Mouse (Mus musculus): Measurements from ENCODE around the gene Pdrg1. TPM values are rescaled to one million over a fixed set of nuclear protein-coding genes. Genes with fewer than 3 reads are reported as not detected.

Pdrg1 gene
- total RNA-seq, 2 experiments from 2014 or later = 72.1 to 77.5 TPM

GRCm38 (mm10) chr2:153031126-153032082, 16.2 kb upstream of the Pdrg1 start, which contains the start of gene Xkr7:
Gene Xkr7, plus strand, starts transcription at chr2:153031852.
- DNase-seq (ENCODE audit: low spot score) = no peak

GRCm38 (mm10) chr2:153030422-153030821, 15.2 kb upstream of the Pdrg1 start:
- no peak for DNase-seq (ENCODE audit: low spot score)

DNA sequence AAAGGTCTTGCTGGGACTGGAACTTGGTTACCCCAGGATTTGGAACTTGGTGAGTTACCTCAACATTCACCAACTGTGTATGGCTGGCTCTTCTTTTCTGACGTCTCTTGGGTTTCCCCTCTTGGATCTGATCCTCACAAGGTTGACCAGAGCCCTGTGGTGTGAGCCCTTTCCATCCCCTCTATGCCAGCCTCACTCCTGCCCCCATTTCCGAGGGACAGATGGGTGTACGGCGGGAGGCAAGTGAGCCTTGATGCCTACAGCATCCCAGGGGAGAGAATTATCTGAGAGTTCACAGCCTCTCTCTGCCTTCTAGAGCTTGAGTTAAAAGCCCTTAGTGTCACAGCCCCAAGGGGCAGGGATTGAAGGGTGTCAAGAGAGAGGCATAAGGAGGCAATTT, 12.3 kb upstream of the Pdrg1 start:
- no peak for DNase-seq (ENCODE audit: low spot score)

DNA sequence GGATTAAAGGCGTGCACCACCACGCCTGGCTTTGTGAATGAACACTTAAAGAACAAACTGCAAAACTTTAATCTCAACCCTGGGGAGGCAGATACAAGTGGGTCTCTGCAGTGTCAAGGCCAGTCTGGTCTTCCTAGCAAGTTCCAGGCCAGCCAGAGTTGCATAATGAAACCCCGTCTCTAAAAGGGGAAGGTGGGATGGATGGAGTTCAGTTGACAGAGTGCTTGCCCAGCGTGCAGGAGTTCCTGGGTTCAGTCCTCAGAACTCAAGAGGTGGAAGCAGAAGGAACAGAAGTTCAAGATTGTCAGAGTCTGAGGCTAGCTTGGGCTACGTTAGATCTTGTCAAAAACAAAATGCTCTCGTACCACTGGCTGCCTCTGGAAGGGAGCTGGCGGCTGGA, 10.8 kb upstream of the Pdrg1 start:
- no peak for DNase-seq (ENCODE audit: low spot score)

- DNase-seq (ENCODE audit: low spot score) = no peak
Observed at GRCm38 (mm10) chr2:153022855-153023254, 7.6 kb upstream of the Pdrg1 start.

- DNase-seq (ENCODE audit: low spot score) = no peak
Observed at GRCm38 (mm10) chr2:153021163-153021562, 5.9 kb upstream of the Pdrg1 start.

GRCm38 (mm10) chr2:153019355-153019754, 4.1 kb upstream of the Pdrg1 start:
- DNase-seq (ENCODE audit: low spot score) = no peak

GRCm38 (mm10) chr2:153016786-153017185, 1.6 kb upstream of the Pdrg1 start:
- no peak for DNase-seq (ENCODE audit: low spot score)

GRCm38 (mm10) chr2:153015804-153016203, 577 bp upstream of the Pdrg1 start:
- no peak for DNase-seq (ENCODE audit: low spot score)

GRCm38 (mm10) chr2:153013724-153014515, 1.3 kb downstream of the Pdrg1 start:
- no peak for DNase-seq (ENCODE audit: low spot score)

DNA sequence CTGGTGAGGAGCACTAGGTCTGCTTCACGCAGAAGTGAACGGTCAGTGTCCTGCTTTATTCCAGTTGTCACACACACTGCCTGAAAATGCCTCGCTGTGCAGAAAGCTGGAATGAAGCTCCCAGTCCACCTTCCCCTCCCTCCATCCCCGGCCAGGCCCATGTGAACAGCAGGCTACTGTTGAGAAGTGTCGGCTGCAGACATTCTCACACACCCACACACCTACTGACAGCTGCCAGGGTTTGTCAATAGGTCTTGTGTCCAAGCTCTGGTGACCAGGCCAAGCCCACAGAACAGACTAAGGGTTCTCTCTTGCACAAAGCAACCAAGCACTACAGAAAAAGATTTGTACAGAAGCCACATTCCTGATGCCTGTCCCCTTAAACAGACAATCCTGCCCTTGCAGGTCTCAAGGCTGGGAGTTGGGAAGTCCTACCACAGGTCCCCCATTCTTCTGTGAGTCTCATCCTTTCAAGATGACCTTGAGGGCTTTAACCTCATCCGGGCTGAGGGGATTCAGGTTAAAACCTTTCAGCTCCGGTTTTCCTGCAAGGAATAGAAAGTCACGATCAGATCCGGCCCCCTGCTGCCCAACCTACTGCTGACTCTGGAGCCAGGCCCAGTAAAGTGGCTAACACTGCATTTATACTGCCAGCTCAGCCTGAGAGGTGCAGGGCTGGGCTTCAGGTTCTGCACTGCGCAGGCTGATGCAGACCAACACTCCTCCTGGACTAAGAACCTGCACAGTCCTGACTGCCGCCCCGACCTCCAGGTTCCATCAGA, 5.8 kb downstream of the Pdrg1 start:
- no peak for DNase-seq (ENCODE audit: low spot score)

GRCm38 (mm10) chr2:153005981-153006380, 9.2 kb downstream of the Pdrg1 start:
- DNase-seq (ENCODE audit: low spot score) = no peak

- no peak for DNase-seq (ENCODE audit: low spot score)
Observed at GRCm38 (mm10) chr2:153003681-153004338, 11.4 kb downstream of the Pdrg1 start.

DNA sequence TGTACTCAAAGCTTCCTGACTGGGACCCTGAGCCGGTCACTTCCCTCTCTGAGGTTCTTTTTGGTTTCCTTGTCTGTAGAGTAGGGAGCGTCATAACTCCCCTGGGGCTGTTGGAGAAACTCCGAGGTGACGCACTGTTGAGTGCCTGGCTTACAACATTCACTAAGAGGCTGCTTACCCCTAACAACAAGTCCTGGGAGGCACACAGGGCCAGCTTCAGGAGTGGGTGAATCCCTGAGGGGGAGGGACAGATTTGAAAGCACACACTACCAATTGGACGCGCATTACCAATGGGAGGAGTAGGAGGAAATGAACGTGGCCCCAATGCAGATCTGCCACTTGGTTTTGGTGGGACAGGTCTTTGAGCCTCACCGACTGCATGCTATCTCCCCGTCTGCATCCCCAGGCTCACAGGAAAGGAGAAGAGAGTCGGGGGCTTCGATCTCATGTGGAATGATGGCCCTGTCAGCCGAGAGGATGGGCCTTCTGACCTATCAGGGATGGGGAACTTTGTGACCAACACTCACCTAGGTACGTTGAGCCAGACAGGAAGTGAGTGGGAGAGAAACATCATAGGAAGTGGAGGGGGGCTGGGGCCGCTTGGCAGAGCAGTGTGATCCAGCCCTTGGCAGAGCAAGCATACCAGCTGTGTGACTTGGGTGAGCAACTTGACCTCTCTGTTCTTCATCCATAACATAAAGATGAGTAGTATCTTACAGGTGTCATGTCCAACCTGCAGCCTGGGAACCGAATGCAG, 12.6 kb downstream of the Pdrg1 start:
- DNase-seq (ENCODE audit: low spot score) = no peak

DNA sequence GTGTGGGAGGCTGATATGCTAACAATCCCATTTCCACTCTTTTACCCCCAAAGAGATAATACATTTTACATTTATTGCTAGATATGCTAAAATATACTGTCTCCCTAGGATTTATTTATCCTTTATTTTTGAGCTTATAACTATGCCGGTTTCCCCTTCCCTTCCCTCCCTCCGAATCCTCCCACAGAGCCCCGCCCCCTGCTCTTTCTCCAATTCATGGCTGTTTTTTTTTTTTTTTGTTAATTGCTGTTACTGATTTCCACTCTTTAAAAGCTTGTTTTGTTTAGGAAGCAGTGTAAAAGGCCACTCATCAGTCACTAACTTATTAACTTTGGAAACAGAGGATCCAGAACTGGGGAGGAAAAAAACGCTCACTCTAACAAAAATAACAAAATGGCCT, 18.2 kb downstream of the Pdrg1 start:
- DNase-seq (ENCODE audit: low spot score) = no peak

DNA sequence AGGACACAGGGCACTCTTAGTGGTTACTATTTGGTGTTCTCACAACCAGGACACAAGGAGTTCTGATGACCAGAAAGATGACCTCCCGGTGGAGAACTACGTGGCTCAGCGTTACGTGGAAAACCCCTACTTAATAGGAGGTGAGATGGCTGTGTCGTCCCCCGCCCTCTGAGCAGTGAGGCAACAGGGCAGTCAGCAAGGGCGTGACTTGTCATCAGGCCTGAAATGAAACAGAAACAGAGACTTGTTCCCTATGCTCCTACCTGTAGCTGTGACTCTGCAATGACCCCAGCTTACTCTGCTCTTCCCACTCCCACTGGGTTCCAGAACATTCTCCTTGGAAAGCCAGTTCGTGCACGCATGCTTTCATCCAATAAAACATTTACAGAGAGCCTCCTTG, 23.7 kb downstream of the Pdrg1 start:
- DNase-seq (ENCODE audit: low spot score) = no peak

- no peak for DNase-seq (ENCODE audit: low spot score)
Observed at GRCm38 (mm10) chr2:152985582-152985981, 29.6 kb downstream of the Pdrg1 start.

GRCm38 (mm10) chr2:152976991-152977390, 38.2 kb downstream of the Pdrg1 start:
- DNase-seq (ENCODE audit: low spot score) = no peak

- DNase-seq (ENCODE audit: low spot score) = no peak
Observed at GRCm38 (mm10) chr2:152965555-152965954, 49.7 kb downstream of the Pdrg1 start.

DNA sequence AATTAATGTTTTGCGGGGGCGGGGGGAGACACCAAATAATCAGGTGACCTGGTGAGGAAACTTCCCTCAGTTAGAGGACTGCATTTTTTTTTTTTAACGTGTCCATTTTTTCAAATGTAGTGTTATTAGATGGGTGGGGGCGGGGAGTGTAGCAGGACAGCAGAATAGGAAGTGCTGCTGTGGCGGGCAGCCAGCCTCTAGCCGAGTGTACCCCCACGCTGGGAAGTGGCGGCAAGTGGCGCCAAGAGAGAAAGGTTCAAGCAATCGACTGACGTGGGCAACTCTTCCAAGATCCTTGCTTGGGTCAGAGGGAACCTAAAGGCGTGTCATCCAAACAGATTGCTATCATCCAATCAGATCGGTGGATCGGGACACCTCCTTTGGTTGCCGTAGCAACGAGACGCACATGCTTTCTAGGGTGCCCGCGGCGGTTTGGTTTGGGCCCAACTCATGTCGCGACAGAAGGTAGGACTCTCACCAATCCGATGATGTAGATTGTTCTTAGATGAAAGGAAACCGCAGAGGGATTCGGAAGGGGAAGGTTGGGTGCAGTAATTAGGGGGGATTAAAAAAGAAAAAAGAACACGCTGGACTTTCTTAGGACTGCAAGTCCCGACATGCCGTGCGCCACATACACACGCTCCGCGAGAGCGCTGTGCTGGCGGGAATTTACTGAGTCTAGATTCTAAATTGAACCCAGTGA, 53.0 kb downstream of the Pdrg1 start, which contains the start of gene Ttll9:
Gene Ttll9, plus strand, starts transcription at position 395 of the 703 bp plus-strand sequence.
- peak; percentile 71 for DNase-seq (ENCODE audit: low spot score)
